Mouse (Mus musculus): ENCODE data around the gene Gpalpp1.

Gene Gpalpp1

DNA sequence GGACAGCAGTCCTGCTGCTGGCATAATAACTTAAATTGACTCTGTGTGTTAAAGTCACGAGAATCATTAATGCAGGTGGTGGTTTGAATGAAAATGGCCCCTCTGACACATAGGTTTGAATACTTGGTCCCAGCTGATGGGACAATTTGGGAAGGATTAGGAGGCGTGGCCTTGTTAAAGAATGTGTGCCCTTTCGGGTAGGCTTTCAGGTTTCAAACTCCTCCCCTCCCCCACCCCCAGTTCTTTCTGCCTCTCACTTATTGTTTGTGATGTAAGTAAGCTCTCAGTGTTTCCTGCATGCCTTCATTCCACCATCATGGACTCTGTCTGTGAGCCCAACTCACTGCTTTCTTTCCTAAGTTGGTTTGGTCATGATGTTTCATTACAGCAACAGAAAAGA, 16.8 kb upstream of the Gpalpp1 start:
- TF ChIP-seq GATA4 (IDR thresholded peaks at IDR 0.05; ENCODE audit: insufficient replicate concordance, low read length) = no peak

DNA sequence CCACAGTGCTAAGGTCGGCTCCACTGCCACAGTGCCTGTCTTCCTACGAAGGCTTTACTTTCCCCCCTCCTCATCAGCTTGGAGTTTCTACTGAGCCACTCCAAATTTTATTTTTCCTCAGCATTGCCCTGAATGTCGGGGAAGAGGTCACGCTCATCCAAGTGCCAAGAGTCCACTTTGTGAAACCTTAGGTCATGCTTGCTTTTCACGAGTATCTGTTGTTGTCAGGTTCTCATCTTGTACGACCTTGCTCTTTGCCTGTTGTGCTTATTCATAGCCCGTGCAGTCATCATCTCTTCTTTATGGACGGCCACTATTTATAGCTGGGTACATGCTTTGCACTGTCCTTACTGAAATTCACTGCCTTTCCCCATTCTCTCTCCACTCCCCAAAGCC, 12.1 kb upstream of the Gpalpp1 start:
- no peak for TF ChIP-seq GATA4 (IDR thresholded peaks at IDR 0.05; ENCODE audit: insufficient replicate concordance, low read length)

DNA sequence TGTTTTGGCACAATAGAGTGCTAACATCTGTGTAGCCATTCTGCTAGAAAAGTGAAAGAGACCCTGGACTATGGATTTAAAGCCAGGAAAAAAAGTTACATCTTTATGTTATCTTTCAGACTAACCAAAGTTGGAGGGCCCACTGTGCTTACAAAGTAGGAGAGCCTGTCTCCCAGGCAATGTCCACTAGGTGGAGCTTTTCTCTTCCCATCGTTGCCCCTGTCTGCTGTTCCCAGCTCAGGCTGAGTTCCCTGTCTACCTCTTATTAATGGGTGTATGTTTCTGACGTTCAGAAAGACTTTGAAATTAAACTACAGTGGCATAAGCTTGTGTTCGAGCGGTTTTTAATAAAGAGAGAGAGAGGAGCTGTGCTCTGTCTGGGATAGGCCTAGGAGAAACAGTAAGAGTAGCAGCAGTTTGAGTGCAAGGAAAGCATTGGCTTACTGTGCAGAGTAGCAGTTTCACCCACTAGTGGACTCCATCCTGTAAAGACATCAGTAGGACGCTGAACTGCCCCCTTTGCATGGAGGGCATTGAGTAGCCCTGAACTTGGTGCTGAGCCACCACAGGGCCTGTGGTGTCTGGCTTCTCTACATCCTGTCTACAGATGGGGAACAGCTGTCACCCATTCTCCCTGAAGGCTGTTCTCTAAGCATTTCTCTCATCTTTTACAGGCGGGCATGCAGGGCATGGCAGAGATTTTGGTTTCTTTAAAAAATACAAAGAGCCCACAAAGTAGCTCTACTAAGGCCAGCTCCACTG, 11.5 kb upstream of the Gpalpp1 start:
- TF ChIP-seq GATA4 (IDR thresholded peaks at IDR 0.05; ENCODE audit: insufficient replicate concordance, low read length) = no peak

DNA sequence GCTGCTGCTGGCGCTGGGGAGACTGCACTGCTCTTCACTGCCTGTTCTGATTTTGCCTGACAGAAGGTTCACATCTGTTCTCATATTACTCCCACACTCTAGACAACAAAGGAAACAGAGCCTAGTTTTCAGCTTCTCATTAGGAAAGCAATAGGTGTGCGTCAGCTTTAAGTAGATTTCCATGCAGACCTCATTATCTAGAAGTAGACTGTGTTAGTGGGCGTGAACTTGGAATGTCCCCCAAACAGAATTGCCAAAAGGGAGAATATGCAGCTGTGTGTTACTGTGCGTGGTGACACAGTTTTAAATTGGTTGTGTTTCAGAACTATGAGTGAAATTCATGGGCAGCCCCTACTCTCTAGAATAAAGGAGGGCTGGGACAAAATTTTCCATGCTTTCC, 9.9 kb upstream of the Gpalpp1 start:
- no peak for TF ChIP-seq GATA4 (IDR thresholded peaks at IDR 0.05; ENCODE audit: insufficient replicate concordance, low read length)

DNA sequence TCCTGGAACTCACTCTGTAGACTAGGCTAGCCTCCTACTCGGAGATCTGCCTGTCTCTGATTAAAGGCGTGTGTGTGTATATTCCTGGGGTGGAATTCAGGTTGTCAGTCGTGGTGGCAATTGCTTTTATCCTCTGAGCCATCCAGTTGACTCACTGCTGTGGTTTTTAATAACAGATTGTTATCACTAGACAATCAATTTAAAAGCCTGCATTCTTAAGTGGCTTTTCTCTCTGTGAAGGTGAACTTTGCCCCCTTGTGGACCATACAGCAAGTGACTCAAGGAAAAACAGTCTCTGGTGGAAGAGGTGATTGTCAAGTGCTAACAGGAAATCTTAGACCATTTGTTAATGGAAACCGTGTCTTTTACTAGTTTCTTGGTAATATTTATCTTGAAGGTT, 8.4 kb upstream of the Gpalpp1 start:
- TF ChIP-seq GATA4 (IDR thresholded peaks at IDR 0.05; ENCODE audit: insufficient replicate concordance, low read length) = no peak

DNA sequence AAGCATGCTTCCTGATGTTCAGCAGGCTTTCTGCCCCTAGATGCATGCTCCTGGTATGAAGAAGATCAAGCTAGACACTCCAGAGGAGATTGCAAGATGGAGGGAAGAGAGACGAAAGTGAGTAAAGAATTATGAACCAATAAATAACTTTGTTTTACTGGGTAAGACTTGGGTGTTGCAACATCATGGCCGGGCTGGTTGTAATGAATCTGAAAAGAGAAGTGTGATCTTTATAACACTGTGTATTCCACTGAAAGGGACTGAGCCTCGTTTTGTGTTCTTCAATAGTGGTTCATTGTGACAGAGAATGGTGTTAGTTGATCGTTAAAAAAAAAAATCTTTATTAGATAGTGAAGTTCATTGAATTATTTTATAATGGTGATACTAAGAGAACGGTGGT, 5.2 kb upstream of the Gpalpp1 start:
- TF ChIP-seq GATA4 (IDR thresholded peaks at IDR 0.05; ENCODE audit: insufficient replicate concordance, low read length) = no peak

DNA sequence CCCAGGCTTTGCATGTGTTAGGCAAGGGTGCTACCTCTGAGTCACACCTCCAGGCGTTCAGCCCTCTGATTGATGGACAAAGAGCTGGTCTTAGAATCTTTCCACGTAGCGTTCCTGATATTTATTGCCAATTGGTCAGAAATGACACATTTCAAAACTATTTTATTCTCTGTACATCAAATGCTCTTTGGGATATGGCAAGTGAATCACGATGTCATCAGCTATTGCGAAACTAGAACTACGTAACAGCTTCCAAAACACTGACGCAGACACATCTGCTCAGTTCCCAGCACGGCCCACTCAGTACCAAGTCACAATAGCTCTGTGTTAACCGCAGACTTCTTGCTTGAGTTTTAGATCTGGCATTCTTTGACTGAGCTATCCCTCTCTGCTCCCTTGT, 11.0 kb downstream of the Gpalpp1 start:
- TF ChIP-seq GATA4 (IDR thresholded peaks at IDR 0.05; ENCODE audit: insufficient replicate concordance, low read length) = no peak

DNA sequence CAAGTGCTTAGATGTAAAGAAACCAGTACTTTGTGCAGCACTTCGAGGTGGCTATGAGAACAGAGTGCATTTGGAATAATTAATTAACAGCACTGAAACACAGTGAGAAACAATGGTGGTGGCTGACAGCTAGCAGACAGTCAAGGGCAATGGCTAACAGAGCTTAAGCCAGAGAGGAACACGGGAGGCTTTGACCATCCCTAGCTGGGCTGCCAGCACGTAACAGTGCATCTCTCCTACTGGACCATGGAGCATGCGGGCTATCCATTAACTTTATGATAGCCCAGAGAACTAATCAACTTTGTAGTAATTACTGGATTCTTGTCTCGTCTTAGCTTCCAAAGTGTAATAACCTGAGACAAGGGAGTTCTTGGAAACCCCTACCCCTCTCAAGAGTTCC, 12.7 kb downstream of the Gpalpp1 start:
- no peak for TF ChIP-seq GATA4 (IDR thresholded peaks at IDR 0.05; ENCODE audit: insufficient replicate concordance, low read length)

DNA sequence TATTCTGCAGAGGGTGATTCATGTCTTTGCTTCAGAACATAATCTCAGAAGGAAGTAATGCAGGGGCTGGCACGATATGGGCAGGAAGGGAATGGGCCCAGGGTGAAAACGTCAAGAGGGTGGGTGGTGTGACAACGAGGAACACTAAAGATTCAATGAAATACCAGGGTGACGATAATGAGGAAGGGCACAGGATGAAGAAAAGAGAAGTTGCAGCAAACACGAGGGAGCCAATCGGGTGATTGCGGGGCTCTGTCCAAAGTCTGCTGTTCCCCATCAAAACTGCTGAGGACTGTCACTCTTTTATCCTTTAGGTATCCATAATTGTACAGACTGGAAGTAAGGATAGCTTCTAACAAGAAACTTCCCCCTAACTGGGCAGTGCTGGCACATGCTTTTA, 13.3 kb downstream of the Gpalpp1 start:
- no peak for TF ChIP-seq GATA4 (IDR thresholded peaks at IDR 0.05; ENCODE audit: insufficient replicate concordance, low read length)

DNA sequence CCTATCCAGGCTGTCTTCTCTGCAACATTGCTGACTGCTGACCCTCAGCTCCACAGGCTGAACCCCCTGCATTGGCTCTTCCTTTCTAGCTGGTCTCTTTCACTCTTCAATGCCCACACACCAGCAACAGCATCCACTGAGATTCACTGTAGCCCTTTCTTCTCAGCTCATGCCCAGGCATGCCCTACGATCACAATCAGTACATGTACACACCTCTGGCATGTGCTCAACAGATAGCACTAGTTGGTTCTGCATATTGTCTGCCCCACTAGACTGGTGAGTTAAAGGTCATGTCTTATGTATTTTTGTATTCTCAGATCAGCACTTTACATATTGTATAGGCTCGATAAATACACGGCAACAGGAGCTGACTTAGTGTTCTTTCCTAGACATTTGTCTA, 26.4 kb downstream of the Gpalpp1 start:
- TF ChIP-seq GATA4 (IDR thresholded peaks at IDR 0.05; ENCODE audit: insufficient replicate concordance, low read length) = no peak

DNA sequence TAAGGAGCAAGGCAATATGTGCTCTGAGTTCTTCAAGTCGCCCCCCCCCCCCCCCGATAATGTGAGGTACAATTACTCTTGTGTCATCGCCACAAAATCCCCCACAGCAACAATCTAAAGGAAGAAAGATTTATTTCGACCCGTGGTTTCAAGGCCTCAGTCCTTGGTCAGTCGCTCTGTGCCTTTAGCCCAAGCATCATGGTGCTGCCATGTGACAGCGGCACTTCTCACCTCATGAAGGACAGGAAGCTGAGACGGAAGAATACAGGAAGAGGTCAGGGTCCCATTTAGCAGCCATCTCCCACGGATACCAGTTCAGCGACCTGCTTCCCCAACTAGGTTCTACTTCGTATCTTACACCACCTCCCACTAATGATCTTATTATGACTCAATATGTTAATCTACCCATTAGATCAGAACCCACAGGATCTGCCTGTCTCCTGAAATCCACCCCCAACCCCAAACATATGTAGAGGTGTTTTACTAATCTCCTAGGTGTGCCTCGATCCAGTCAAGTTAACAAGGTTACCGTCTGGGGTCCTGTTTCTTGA, 28.4 kb downstream of the Gpalpp1 start:
- no peak for TF ChIP-seq GATA4 (IDR thresholded peaks at IDR 0.05; ENCODE audit: insufficient replicate concordance, low read length)

DNA sequence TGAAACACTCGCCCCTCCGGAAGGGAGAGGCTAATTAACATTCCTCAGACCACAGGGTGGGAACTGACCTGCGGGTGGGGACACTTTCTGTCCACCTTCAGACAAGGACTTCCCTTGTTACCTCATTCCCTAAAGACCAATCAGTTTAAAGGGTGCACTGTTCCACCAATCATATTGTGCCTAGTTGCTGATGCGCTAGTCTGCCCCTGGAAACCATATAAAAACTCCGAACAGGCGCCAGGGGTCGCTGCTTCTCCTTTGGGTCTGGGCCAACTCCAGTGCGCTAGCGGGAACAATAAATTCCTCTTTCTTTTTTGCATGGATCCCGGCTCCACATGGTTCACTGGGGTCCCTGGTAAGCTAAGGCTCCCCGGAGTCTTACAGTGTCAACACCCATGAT, 29.1 kb downstream of the Gpalpp1 start:
- no peak for TF ChIP-seq GATA4 (IDR thresholded peaks at IDR 0.05; ENCODE audit: insufficient replicate concordance, low read length)

DNA sequence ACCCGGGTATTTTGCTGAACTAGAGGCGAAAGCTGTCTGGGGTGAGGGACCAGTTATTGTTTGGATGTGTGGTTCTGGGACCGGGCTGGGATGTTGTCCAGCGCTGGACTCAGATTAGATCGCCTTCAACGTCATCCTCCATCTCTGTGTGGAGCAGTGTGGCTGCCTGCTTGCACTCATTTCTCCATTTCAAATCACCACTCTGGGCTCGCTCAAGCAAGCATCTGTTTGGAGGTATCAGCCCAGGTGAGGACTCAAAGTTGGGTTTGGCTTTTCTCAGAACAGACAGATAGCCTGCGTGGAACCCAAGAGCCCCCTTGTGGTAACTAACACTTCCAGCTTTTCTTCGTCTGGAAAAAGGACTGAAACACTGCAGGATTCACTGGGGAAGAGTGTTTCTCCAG, 33.5 kb downstream of the Gpalpp1 start:
- no peak for TF ChIP-seq GATA4 (IDR thresholded peaks at IDR 0.05; ENCODE audit: insufficient replicate concordance, low read length)

DNA sequence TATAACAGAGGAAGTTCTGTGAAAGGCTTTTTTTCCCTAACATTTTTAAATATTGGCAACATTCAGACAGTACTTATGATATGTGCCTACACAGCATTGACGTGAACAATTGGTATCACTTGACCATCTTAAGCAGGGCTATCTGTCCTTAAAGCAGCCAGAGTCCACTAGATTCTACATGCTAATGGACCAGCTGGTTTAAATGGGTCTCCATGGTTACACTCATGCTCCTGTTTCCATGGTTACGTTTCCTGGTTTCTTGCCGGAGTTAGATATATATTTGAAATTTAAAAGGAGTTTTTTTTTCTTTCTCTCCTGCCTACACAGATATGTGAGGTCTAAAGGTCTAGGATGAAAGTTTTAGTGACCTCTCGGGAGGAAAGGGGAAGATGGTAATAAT, 34.0 kb downstream of the Gpalpp1 start:
- no peak for TF ChIP-seq GATA4 (IDR thresholded peaks at IDR 0.05; ENCODE audit: insufficient replicate concordance, low read length)

DNA sequence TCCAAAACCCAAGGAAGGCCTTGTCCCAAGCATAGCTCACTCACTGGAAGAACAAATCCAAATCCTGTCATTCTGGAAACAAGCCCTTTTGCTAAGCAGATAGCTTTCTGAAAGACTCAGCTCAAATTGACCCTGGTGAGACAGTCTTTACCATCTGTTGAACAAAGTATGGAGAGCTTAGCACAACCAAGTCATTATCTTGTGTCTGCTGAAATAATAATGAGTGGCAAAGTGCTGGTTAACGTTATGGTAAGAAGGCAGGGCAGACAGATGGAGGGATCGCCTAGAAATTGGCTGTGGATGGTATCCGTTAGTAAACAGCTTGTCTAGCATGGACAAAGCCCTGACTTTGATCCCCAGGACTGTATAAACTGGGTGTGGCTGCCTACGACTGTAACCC, 34.8 kb downstream of the Gpalpp1 start:
- no peak for TF ChIP-seq GATA4 (IDR thresholded peaks at IDR 0.05; ENCODE audit: insufficient replicate concordance, low read length)

DNA sequence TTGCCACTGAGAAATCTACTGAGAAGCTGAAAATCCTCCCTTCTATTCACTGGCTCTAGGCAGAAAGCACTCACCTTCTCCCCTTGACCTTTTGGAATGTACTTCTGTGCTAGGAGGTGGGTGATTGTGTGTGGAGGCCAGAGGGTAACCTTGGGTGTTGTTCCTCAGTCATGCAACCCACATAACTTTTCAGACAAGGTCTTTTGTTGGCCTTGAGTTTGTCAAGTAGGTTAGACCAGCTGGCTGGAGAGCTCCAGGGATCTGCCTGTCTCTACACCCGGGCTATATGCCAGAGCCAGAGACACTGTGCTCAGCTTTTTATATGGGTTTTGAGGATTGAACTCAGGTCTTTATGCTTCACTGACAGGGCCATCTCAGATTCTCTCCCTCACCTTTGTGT, 36.4 kb downstream of the Gpalpp1 start:
- TF ChIP-seq GATA4 (IDR thresholded peaks at IDR 0.05; ENCODE audit: insufficient replicate concordance, low read length) = no peak

DNA sequence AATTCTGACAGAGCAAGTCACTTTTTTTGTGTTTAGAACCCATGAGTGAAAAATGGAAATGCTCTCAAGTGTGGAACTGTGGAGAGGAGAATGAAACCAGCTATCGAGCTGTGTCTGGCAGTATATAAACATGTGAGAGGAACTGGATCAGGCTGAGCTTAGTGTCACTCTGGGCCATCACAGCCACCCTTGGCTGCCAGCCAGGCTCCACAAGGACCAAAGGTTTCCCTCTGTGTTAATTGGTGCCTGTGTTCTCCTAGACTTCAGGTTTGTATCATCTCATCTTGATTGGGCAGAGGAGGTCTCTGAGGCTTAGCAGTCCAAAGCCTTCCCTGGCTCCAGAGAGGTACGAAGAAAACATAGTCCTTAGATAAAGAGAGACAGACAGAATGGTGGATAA, 37.9 kb downstream of the Gpalpp1 start:
- TF ChIP-seq GATA4 (IDR thresholded peaks at IDR 0.05; ENCODE audit: insufficient replicate concordance, low read length) = no peak
